Mouse (Mus musculus) gastrocnemius, adult 2 months (tissue): ENCODE results near the gene Zscan2. TPM values are rescaled to one million over a fixed set of nuclear protein-coding genes. Genes with fewer than 3 reads are reported as not detected.
A peak's percentile ranks its signal among the peaks of the same experiment; 100 is the strongest.
"Not testable (repeated sequence)": the region's sequence is repeated elsewhere in the genome, so short reads cannot be mapped to it uniquely, and the experiment has no call there.

ENCODE experiments used
- DNase-seq: peaks from one replicate; pipeline ENCODE4 v3.0.0; 2022
- H3K27ac ChIP-seq: fragments of 200-600 bp; 2 replicates; pipeline ENCODE4 v1.8.1; 2022; ENCODE audit warnings: mild to moderate bottlenecking
- H3K4me3 ChIP-seq: fragments of 200-600 bp; 2 replicates; pipeline ENCODE4 v1.8.1; 2022; ENCODE audit warnings: mild to moderate bottlenecking, moderate library complexity
- CTCF ChIP-seq: fragments of 200-600 bp; IDR thresholded peaks from 2 replicates; pipeline ENCODE4 v1.8.1; 2022; ENCODE audit warnings: antibody characterized with exemption, mild to moderate bottlenecking, moderate library complexity
- intact Hi-C: fragments of 180-260 bp; cut with DNase I; formaldehyde crosslinking; loops from one replicate; pipeline ENCODE4 v1.15.1; 2025
- long read RNA-seq, 2 experiments: library from polyadenylated mRNA; stranded (forward); transcript quantifications; one replicate each; pipeline ENCODE4 v2.0.0; 2021
- total RNA-seq, 2 experiments: library from RNA; stranded (reverse); gene quantifications; 2 replicates each; pipeline ENCODE4 v1.2.3; 2021

Gene Zscan2
- total RNA-seq = 1 to 10 TPM; 1.3 to 1.7 TPM
- long read RNA-seq, experiment 1, partial matches to known transcripts = 0 of 1 reads
- long read RNA-seq, experiment 1, other reads (novel, unspliced or antisense) = 0 of 1 reads
- long read RNA-seq, experiment 2, partial matches to known transcripts = 0 of 1 reads
- long read RNA-seq, experiment 2, other reads (novel, unspliced or antisense) = 0 of 1 reads

DNA sequence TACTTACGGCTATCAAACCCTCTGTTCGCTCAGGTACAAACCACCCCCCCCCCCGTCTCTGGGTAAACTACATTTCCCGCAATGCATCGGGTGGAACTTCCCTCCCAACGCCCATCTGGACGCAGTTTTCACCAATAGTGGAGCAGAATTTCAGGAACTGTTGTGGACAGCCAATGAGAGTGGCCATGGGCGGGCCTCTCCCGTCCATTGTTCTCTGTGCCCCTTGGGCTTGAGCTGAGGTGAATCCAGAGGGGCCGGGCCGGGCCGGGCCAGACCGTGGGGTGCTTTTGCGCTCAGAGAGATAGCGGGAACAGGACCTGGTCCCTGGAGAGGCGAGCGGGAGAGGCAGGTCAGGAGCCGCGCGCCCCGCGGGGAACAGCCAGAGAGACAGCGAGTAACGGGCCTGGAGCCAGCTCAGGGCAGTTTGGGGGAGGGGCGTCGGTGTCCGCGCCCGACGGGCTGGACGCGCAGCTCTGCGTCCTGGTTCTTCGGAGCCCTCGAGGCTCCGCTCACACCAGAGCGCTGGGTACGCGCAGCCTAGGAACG lies at the start of gene Zscan2:
Gene Zscan2 (plus strand): TSS at position 192 of the 546 bp plus-strand sequence.
- Histone ChIP-seq H3K27ac (peak within 1 kb of the TSS; percentile 93), H3K4me3 (peak within 1 kb of the TSS; percentile 79)
- TF ChIP-seq CTCF = no peak
- DNase-seq = peak; percentile 89
- intact Hi-C loops = no loop called here

DNA sequence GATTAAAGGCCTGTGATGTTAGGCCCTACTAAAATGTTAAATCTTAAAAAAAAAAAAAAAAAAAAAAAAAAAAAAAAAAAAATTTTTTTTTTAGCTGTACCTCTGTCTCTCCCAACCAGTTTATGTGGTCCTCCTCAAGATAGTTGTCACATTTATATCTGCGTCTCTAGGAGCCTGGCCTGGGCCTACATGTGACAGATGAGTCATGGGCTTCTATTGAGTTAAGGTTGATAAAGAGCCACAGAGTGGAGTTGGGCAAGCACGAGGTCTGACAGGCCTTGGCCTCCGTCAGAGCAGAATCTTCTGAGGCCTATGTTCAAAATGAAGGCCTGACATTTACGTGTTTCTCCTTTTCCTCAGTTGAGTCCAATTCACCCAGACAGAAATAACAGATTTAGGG lies 47.3 kb upstream of the Zscan2 start:
- intact Hi-C loops = no loop called here
- no peak for TF ChIP-seq CTCF
- DNase-seq = no peak

DNA sequence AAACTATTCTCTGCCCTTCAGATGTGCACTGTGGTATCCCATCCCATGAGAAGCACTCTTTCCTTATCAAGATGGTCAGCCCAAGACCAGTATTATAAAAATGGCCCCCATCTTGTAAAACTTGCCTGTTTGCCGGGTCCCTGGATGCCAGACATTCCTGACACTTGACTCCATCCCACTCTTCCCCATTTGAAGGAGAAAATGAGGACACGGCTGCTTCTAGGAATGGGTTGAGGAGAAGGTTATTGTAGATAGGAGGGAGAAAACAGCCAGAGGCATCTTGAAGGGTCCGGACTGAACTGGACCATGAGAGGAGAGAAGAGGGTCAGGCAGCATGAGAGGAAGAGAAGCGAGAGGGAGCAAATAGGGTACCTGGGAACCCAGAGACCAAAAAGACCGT lies 44.1 kb upstream of the Zscan2 start:
- intact Hi-C loops = no loop called here
- no peak for TF ChIP-seq CTCF
- no peak for DNase-seq
- Histone ChIP-seq H3K4me3 (no peak overlapping the region), H3K27ac (no peak overlapping the region)

More for the DNA sequence above, 47.3 kb upstream of the Zscan2 start:
- Histone ChIP-seq H3K27ac (no peak overlapping the region), H3K4me3 (no peak overlapping the region)

DNA sequence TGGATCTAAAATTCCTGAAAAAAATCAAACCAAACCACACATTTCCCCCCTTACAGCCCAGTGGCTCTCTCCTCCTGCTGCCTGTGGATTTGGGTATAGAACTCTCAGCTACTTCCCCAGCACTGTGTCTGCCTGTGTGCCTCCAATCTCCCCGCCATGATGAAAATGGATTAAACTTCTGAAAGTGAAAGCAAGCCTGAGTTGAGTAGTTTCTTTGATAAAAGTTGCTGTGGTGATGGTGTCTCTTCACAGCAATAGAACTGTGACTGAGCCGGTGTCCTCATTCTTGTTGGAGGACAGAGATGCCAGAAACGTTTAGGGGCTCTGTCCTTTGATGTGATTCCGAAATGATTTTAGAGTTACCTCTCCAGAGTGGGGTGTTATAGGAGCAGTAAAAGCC lies 39.9 kb upstream of the Zscan2 start:
- no peak for DNase-seq
- TF ChIP-seq CTCF = no peak
- intact Hi-C loops = no loop called here

DNA sequence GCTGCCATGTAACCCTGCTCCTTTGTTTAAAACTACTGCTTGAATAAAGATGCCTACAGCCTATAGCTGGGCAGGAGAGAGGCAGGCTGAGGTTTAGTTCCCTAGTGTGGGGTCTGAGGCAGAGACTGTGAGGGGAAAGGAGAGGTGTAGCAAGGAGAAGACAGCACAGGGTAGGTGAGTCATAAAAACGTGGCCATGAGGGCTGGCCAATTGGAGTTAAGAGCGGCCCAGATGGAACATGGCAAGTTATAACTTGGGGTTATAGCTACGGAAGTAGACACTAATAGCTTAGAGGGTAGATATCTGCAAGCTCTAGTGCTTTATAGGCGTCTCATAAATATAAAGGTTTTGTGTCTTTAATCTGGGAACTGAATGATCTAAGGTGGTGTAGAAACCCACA lies 37.5 kb upstream of the Zscan2 start:
- TF ChIP-seq CTCF = no peak
- DNase-seq = no peak
- Histone ChIP-seq H3K27ac (no peak overlapping the region), H3K4me3 (no peak overlapping the region)
- intact Hi-C loops = no loop called here

More for the DNA sequence above, 39.9 kb upstream of the Zscan2 start:
- Histone ChIP-seq H3K4me3 (no peak overlapping the region), H3K27ac (no peak overlapping the region)

DNA sequence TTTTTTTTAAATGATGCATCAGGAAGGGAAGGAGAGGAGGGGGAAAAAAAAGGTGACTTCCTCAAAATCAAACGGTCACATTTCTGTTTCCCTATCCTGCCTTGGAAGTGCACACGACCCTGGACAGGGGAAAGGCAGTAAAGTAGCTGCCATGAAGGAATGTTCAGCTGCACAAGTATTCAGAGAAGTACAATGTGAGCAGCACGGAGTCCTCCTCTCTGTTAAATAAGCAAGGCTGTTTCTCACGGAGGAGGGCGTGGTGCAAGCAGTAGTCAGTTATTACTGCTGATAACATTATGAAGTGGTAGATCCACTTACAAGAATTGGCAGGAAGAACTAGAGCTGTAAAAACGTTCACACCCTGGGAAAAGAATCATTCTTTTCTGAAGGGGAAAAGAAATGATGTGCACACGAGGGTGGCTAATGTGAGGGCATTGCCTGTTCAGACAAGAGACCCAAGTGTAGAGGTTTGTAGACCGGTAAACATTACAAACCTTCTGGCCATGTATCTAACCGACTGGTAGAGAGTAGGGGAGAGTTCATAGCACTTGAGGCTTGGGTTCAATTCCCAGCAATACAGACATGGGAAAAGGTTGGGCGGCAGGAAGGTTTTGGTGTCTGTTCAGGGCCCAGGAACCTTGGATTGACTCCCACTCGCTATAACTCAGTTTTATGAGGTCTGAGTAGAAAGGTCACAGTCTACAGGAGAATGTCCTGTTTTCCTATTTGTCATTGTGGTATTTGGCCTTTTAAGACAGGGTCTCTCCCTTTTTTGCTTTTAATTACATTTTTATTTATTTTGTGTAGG lies 36.6 kb upstream of the Zscan2 start:
- intact Hi-C loops = no loop called here
- no peak for DNase-seq
- Histone ChIP-seq H3K27ac (no peak overlapping the region), H3K4me3 (no peak overlapping the region)
- TF ChIP-seq CTCF = no peak

DNA sequence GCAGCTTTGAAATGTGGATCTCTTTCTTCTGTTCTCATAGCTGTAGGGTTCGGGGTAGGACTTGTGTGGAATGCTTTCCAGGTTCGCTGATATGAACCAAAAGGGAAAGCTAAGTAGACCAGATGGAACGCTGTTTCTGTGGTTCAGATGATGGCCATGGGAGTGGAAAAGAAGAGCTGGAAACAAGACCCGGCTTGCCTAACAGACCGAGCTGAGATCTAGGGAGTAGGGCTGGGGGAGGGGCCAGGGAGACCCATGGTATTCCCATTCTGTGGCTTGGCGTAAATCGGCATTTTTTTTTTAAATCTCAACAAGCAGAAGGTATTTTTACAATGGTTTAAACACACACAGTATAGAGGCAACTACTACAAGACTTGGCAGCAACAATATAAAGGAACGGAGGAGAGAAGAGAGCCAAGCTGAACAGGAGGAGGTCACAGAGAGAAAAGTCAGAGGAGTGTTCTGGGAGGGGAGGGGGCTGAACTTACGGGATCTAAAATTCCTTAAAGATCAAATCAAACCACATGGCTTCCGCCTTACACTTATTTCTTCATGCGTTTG lies 34.8 kb upstream of the Zscan2 start, which contains the start of gene Iqgap1:
Gene Iqgap1 (minus strand): TSS at position 132 of the 561 bp plus-strand sequence.
- H3K4me3 ChIP-seq = peak within 1 kb of the TSS; percentile 0; the same call in 1 of the 2 replicates
- H3K27ac ChIP-seq = no peak within 1 kb of the TSS
- intact Hi-C loops = no loop called here
- no peak for DNase-seq
- TF ChIP-seq CTCF = no peak

DNA sequence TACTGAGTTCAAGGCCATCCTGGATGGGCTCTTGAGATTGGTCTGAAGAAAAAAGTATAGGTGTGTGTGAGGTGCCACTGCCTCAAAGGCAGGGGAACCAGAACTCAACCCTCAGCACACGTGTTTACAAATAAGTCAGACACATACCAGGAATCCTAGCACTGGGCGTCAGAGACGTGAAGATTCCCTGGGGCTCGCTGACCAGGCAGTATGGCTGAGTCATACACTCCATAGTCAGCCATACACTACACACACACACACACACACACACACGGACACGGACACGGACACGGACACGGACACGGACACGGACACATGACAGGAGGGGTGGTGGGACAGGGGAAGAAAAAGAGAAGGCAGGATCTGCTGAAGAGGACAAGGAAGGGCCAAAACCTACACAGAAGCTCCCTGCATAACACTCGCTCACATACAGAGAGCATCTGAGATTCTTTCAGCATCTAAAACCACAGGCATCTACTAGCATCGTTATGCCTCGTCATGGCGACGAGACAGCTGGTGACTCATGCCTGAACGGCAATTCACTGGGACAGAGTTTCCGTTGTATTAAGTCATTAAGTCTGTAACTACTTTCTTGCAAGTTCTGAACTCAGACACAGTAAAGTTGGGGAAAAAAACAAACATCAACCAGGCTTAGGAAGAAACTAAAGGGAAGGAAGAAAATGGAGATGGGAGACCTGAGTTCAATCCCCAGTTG lies 32.4 kb upstream of the Zscan2 start:
- TF ChIP-seq CTCF = no peak
- H3K4me3 ChIP-seq = no peak overlapping the region
- DNase-seq = peak; percentile 49
- intact Hi-C loops = no loop called here
- H3K27ac ChIP-seq = no peak overlapping the region

DNA sequence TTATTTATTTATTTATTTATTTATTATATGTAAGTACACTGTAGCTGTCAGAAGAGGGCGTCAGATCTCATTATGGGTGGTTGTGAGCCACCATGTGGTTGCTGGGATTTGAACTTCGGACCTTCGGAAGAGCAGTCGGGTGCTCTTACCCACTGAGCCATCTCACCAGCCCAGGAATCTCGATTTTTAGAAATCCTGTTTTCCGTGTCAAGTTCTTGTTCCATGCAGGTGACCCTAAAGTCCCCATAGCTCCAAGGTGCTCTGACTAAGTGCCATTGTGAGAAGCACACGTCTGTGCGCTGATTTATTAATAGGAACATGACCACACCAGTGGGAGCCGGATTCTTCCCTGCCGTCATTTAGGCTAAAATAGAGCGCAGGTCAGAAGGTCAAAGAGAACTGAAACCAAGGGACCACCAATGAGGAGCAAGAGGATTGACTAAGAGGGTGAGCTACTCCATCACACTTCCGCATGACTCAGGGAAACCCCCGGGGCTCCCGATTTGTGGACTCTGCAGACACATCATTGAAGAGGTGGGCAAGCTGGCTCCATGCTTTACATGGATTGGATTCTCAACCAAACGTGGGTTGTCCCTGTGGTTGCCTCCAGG lies 30.4 kb upstream of the Zscan2 start:
- intact Hi-C loops = no loop called here
- no peak for TF ChIP-seq CTCF
- Histone ChIP-seq H3K27ac (peak overlapping the region; percentile 7; the same call in 1 of the 2 replicates), H3K4me3 (no peak overlapping the region)
- peak; percentile 30 for DNase-seq

DNA sequence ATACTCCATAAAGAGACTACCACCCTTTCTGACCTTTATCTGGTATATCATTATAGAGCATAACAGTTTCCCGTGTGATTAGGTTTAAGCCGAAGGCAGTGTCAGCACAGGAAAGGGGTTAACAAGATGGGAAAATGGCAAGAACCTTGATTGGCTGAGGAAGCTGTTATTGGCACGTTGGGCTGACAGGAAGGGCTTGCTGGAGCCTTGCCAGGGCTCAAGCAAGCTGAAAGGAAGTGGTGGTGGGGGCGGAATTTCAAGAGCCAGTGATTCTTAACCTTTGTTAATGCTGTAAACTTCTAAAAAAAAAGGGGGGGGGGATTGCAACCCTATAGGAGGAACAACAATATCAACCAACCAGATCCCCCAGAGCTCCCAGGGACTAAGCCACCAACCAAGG lies 28.5 kb upstream of the Zscan2 start:
- DNase-seq = peak; percentile 42
- no peak for TF ChIP-seq CTCF
- no peak overlapping the region for H3K4me3 ChIP-seq
- no peak overlapping the region for H3K27ac ChIP-seq
- intact Hi-C loops = no loop called here

DNA sequence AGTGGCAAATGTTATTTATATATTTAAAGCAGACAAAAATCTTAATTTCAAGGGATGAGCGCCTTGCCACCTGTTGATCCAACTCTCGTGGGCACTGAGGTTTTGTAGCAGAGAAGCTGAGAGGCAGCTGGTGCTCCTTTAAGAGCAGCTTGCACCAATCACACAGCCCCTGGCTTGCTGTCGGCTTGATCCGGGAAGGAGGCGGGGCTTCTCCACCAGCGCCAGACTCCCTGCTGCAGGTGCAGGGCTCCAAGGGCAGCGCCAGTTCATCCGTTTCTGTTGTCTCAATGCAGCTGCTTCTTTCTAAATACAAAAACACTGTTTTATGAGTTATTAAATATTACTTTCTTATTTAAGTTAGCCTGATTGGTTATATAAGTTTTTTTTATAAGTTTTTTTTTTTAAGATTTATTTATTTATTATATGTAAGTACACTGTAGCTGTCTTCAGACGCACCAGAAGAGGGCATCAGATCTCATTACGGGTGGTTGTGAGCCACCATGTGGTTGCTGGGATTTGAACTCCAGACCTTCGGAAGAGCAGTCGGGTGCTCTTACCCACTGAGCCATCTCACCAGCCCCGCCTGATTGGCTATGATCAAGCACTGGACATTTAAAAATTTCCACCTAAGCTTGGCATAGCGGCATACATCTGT lies 27.6 kb upstream of the Zscan2 start:
- DNase-seq = peak; percentile 72
- peak overlapping the region; percentile 31 for H3K4me3 ChIP-seq
- intact Hi-C loops, H3K27ac ChIP-seq: not testable (repeated sequence)
